Mouse (Mus musculus): ENCODE results near the gene Dnase1l1. TPM values are rescaled to one million over a fixed set of nuclear protein-coding genes. Genes with fewer than 3 reads are reported as not detected.

Dnase1l1 gene
- polyA plus RNA-seq, 1 experiment: 17.0 TPM

DNA sequence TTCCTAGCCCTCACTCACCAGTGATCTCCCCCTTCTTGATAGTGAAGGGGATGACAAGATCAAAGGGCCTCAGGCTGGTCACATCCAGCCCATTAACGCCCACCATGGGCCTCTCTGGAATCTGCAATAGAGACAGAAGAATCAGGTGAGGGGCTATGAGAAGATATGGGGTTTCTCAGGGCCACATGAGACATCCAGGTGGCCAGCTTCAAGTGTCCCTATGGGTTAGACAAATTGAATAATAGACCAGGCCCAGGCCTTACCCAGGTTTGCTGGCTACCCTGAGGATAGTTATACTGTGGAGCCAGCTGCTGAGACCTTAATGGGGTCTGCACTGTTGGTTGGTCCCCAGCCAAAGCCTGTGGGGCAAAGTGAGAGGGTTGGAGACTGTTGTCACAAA, 52.1 kb downstream of the Dnase1l1 start:
- H3K36me3 ChIP-seq (ENCODE audit: control insufficient read depth, insufficient read depth): peaks cover 46% of the 10 kb centered on the region
- no peak overlapping the region for H3K4me2 ChIP-seq (ENCODE audit: low read depth)
- H3K79me2 ChIP-seq (ENCODE audit: control insufficient read depth, insufficient read depth): no peaks in the 10 kb centered on the region
- no peak for TF ChIP-seq MYOG (IDR thresholded peaks at IDR 0.05; ENCODE audit: control insufficient read depth in 1 of 3, insufficient read depth in 1 of 3, insufficient read length in 2 of 3, low read depth in 2 of 3)
- TF ChIP-seq USF1 (IDR thresholded peaks at IDR 0.05; ENCODE audit: low read depth): no peak
- TF ChIP-seq REST (IDR thresholded peaks at IDR 0.05; ENCODE audit: insufficient read depth, insufficient read length): no peak
- TF ChIP-seq POLR2A (IDR thresholded peaks at IDR 0.05; ENCODE audit: insufficient read length, low read depth): no peak
- H3K4me3 ChIP-seq: no peak overlapping the region
- H3ac ChIP-seq (ENCODE audit: control insufficient read depth, insufficient read length): no peak overlapping the region
- no peaks in the 10 kb centered on the region for H3K27me3 ChIP-seq (ENCODE audit: control insufficient read depth, insufficient read depth, insufficient read length)

Other genes with a start within 250 kb of the Dnase1l1 start
- not detected for gene Opn1mw, start 154.9 kb downstream of the Dnase1l1 start, polyA plus RNA-seq (2012; fragmentation: generic; extraction: Trizol)
- 9.2 TPM for gene Mecp2, start 147.0 kb downstream of the Dnase1l1 start, polyA plus RNA-seq (2012; fragmentation: generic; extraction: Trizol)
- not detected for gene Tex28, start 114.5 kb downstream of the Dnase1l1 start, polyA plus RNA-seq (2012; fragmentation: generic; extraction: Trizol)
- not detected for gene Tktl1, start 105.1 kb downstream of the Dnase1l1 start, polyA plus RNA-seq (2012; fragmentation: generic; extraction: Trizol)
- 545 TPM for gene Flna, start 32.5 kb downstream of the Dnase1l1 start, polyA plus RNA-seq (2012; fragmentation: generic; extraction: Trizol)
- gene Emd, start 27.6 kb downstream of the Dnase1l1 start, polyA plus RNA-seq (2012; fragmentation: generic; extraction: Trizol): 67.1 TPM
- gene Rpl10, start 11.5 kb downstream of the Dnase1l1 start, polyA plus RNA-seq (2012; fragmentation: generic; extraction: Trizol): 2,470 TPM
- gene Taz, start 425 bp downstream of the Dnase1l1 start, polyA plus RNA-seq (2012; fragmentation: generic; extraction: Trizol): 28.2 TPM
- 178 TPM for gene Atp6ap1, start 14.8 kb upstream of the Dnase1l1 start, polyA plus RNA-seq (2012; fragmentation: generic; extraction: Trizol)
- 83.9 TPM for gene Gdi1, start 22.7 kb upstream of the Dnase1l1 start, polyA plus RNA-seq (2012; fragmentation: generic; extraction: Trizol)
- 62.2 TPM for gene Fam50a, start 30.7 kb upstream of the Dnase1l1 start, polyA plus RNA-seq (2012; fragmentation: generic; extraction: Trizol)
- 12.8 TPM for gene Plxna3, start 46.7 kb upstream of the Dnase1l1 start, polyA plus RNA-seq (2012; fragmentation: generic; extraction: Trizol)
- 41.6 TPM for gene Lage3, start 71.3 kb upstream of the Dnase1l1 start, polyA plus RNA-seq (2012; fragmentation: generic; extraction: Trizol)
- 51.5 TPM for gene Ubl4a, start 90.9 kb upstream of the Dnase1l1 start, polyA plus RNA-seq (2012; fragmentation: generic; extraction: Trizol)
- gene Slc10a3, start 91.0 kb upstream of the Dnase1l1 start, polyA plus RNA-seq (2012; fragmentation: generic; extraction: Trizol): 11.2 TPM
- gene Fam3a, start 110.9 kb upstream of the Dnase1l1 start, polyA plus RNA-seq (2012; fragmentation: generic; extraction: Trizol): 19.5 TPM
- 24.7 TPM for gene Ikbkg, start 111.0 kb upstream of the Dnase1l1 start, polyA plus RNA-seq (2012; fragmentation: generic; extraction: Trizol)
- gene G6pdx, start 146.9 kb upstream of the Dnase1l1 start, polyA plus RNA-seq (2012; fragmentation: generic; extraction: Trizol): 62.2 TPM
- not detected for gene Gm6880, start 199.1 kb upstream of the Dnase1l1 start, polyA plus RNA-seq (2012; fragmentation: generic; extraction: Trizol)

Measured in myocyte (in vitro differentiated cells).